Mouse (Mus musculus): ENCODE measurements at regions not wholly inside any gene's neighbourhood (a gene's known extent, or its start where the extent isn't known, plus 50 kb on each side); places are given as distances from the start of the nearest gene placed in this dataset.

- TF ChIP-seq CTCF (IDR thresholded peaks at IDR 0.05) (no peak), EP300 (IDR thresholded peaks at IDR 0.05; ENCODE audit: insufficient read depth, low read depth, low read length) (no peak), POLR2A (IDR thresholded peaks at IDR 0.05; ENCODE audit: insufficient read depth, low read depth, low read length) (no peak)
Measured at GRCm38 (mm10) chr10:17215029-17215428, 508.0 kb upstream of the Cited2 start.

Data from heart, adult 2 months (tissue).